Mouse (Mus musculus) CH12.LX (cell line): ENCODE measurements around the gene 4930404N11Rik. TPM values are rescaled to one million over a fixed set of nuclear protein-coding genes. Genes with fewer than 3 reads are reported as not detected.

Experiments used
- DNase-seq: peaks from one replicate; pipeline ENCODE4 v3.0.0-alpha.2; 2013; ENCODE audit errors: extremely low read depth
- H3K27ac ChIP-seq: 2 replicates; pipeline ENCODE4 v1.5.1; 2012; ENCODE audit warnings: low read depth, mild to moderate bottlenecking, control low read depth, moderate library complexity; ENCODE audit not compliant: insufficient read depth
- H3K27me3 ChIP-seq: replicated peaks from 2 replicates; pipeline ENCODE3; 2012; ENCODE audit warnings: inconsistent platforms
- H3K36me3 ChIP-seq, 2 experiments: replicated peaks in 1 of 2; 2 replicates each; pipeline versions ENCODE3 to v1.6.1; 2012; ENCODE audit warnings: inconsistent platforms in 1 of 2, low read length in 1 of 2, mild to moderate bottlenecking in 1 of 2, mixed read lengths in 1 of 2, moderate library complexity in 1 of 2; ENCODE audit not compliant: control insufficient read depth in 1 of 2, insufficient read depth in 1 of 2
- H3K4me1 ChIP-seq, 2 experiments: 2 replicates each; pipeline ENCODE4 v1.6.1; 2012; ENCODE audit warnings: inconsistent platforms in 1 of 2, moderate library complexity in 1 of 2; ENCODE audit not compliant: insufficient read depth in 2 of 2, control insufficient read depth in 1 of 2
- H3K4me2 ChIP-seq: 2 replicates; pipeline ENCODE4 v1.6.1; 2012; ENCODE audit warnings: low read depth, mild to moderate bottlenecking, control low read depth; ENCODE audit not compliant: poor library complexity, insufficient read depth, severe bottlenecking
- H3K4me3 ChIP-seq, 3 experiments: fragments of 150-350 bp in 1 of 3; sonication (generic) in 1 of 3; replicated peaks in 1 of 3; 2 replicates each; pipeline versions ENCODE3 to v1.5.1; 2011 to 2012; ENCODE audit warnings: low read depth in 2 of 3, low read length in 2 of 3, mild to moderate bottlenecking in 2 of 3, moderate library complexity in 2 of 3, control low read depth in 1 of 3, improper control_type of control experiment in 1 of 3, inconsistent platforms in 1 of 3, mixed read lengths in 1 of 3; ENCODE audit not compliant: poor library complexity in 1 of 3
- H3K79me2 ChIP-seq: replicated peaks from 2 replicates; pipeline ENCODE4 v1.6.1; 2012; ENCODE audit warnings: mild to moderate bottlenecking, moderate library complexity; ENCODE audit not compliant: control insufficient read depth, poor library complexity, insufficient read depth, severe bottlenecking; ENCODE audit errors: extremely low read depth
- H3K9ac ChIP-seq: 2 replicates; pipeline ENCODE4 v1.6.1; 2012; ENCODE audit warnings: low read depth, mild to moderate bottlenecking, control low read depth, moderate library complexity; ENCODE audit not compliant: insufficient read depth
- H3K9me3 ChIP-seq: replicated peaks from 2 replicates; pipeline ENCODE3; 2012; ENCODE audit warnings: low read length, inconsistent platforms, mixed read lengths
- ELF1 ChIP-seq: IDR thresholded peaks from 2 replicates; pipeline ENCODE4 v1.6.1; 2014; ENCODE audit warnings: low read depth, mild to moderate bottlenecking, inconsistent platforms, low read length, improper control_type of control experiment
- IRF4 ChIP-seq: IDR thresholded peaks from 2 replicates; pipeline ENCODE4 v1.6.1; 2014; ENCODE audit warnings: low read depth, mild to moderate bottlenecking, inconsistent platforms, low read length, improper control_type of control experiment
- JUN ChIP-seq: IDR thresholded peaks from 2 replicates; pipeline ENCODE4 v1.6.1; 2011; ENCODE audit warnings: low read depth, mild to moderate bottlenecking, low read length, improper control_type of control experiment, moderate library complexity; ENCODE audit not compliant: insufficient read depth
- MYC ChIP-seq: IDR thresholded peaks from 2 replicates; pipeline ENCODE4 v1.6.1; 2011; ENCODE audit warnings: low read depth, mild to moderate bottlenecking, improper control_type of control experiment, low read length
- PAX5 ChIP-seq: IDR thresholded peaks from 2 replicates; pipeline ENCODE4 v1.6.1; 2012; ENCODE audit warnings: low read length, inconsistent platforms, mixed read lengths
- POLR2A ChIP-seq: IDR thresholded peaks from 2 replicates; pipeline ENCODE4 v1.6.1; 2011; ENCODE audit warnings: low read depth, mild to moderate bottlenecking, improper control_type of control experiment, low read length
- POLR2AphosphoS2 ChIP-seq: IDR thresholded peaks from 2 replicates; pipeline ENCODE4 v1.6.1; 2011; ENCODE audit warnings: low read depth, low read length, improper control_type of control experiment
- TBP ChIP-seq: conservative IDR thresholded peaks from 2 replicates; pipeline ENCODE4 v1.6.1; 2011; ENCODE audit warnings: low read depth, low read length, improper control_type of control experiment
- ZNF384 ChIP-seq: IDR thresholded peaks from 2 replicates; pipeline ENCODE4 v1.6.1; 2012; ENCODE audit warnings: low read depth, low read length, improper control_type of control experiment, inconsistent platforms
- dilution Hi-C: fragments of 300-500 bp; cut with MboI; formaldehyde crosslinking; loops from 2 replicates; pipeline ENCODE4 v1.14.3; 2020; ENCODE audit warnings: low sequenced_read_pairs; ENCODE audit not compliant: extremely low pct_unique_long_range_greater_than_20kb, extremely low pct_ligation_motif_present
- in situ Hi-C: fragments of 300-500 bp; cut with MboI; formaldehyde crosslinking; loops from 3 replicates; pipeline ENCODE4 v1.14.3; 2019; ENCODE audit warnings: low sequenced_read_pairs, low pct_ligation_motif_present, low pct_unique_long_range_greater_than_20kb, mixed read lengths
- polyA plus RNA-seq: library from polyadenylated mRNA; unstranded; fragments of >175 nt; gene quantifications from 2 replicates; pipeline ENCODE4 v1.2.1, GENCODE M21; 2012; ENCODE audit warnings: low read depth; ENCODE audit not compliant: insufficient read length
- total RNA-seq, 2 experiments: library from RNA; depleted of rRNA; stranded (reverse); fragments of 300-350 nt in 1 of 2; fragments of >200 nt in 1 of 2; gene quantifications; 2 replicates each; pipeline ENCODE4 v1.2.3; 2012 to 2014

The 4930404N11Rik gene
- total and polyA plus RNA-seq, 3 experiments: 0.23 to 5.2 (median 2.7) TPM

- Histone ChIP-seq H3K4me2 (no peak overlapping the region), H3K27me3 (no peaks in the 10 kb centered on the region), H3K27ac (peak overlapping the region; percentile 19; the same call in 1 of the 2 replicates), H3K4me1 (peaks cover 34 to 54% of the 10 kb centered on the region in 2 experiments), H3K79me2 (no peaks in the 10 kb centered on the region), H3K9ac (no peak overlapping the region), H3K36me3 (peaks cover 93 to 100% of the 10 kb centered on the region in 2 experiments), H3K4me3 (no peak overlapping the region), H3K9me3 (no peaks in the 10 kb centered on the region)
- TF ChIP-seq POLR2AphosphoS2: 0 out of 2 replicates have a peak, but pooled peaks have one; percentile 45
- no peak for TF ChIP-seq JUN
- no peak for TF ChIP-seq ELF1
- TF ChIP-seq TBP: no peak
- TF ChIP-seq IRF4: no peak
- no peak for TF ChIP-seq MYC
- in situ Hi-C loops (no loop called here), dilution Hi-C loops (no loop called here)
- peak; percentile 12 for DNase-seq
These were observed 1.0 kb upstream of the 4930404N11Rik start for GRCm38 (mm10) chr10:81366477-81367206.

- in situ Hi-C loops (no loop called here), dilution Hi-C loops (no loop called here)
- Histone ChIP-seq H3K79me2 (no peaks in the 10 kb centered on the region), H3K9me3 (no peaks in the 10 kb centered on the region), H3K4me2 (no peak overlapping the region), H3K27ac (no peak overlapping the region), H3K9ac (no peak overlapping the region), H3K4me3 (no peak overlapping the region), H3K27me3 (no peaks in the 10 kb centered on the region), H3K4me1 (peaks cover 34 to 67% of the 10 kb centered on the region in 2 experiments), H3K36me3 (peaks cover 83 to 98% of the 10 kb centered on the region in 2 experiments)
- no peak for TF ChIP-seq ZNF384
- TF ChIP-seq POLR2AphosphoS2: peak; percentile 22; the same call in 1 of the 2 replicates
- no peak for DNase-seq
These were observed 543 bp downstream of the 4930404N11Rik start for GRCm38 (mm10) chr10:81365073-81365472.

- TF ChIP-seq POLR2A: 0 out of 2 replicates have a peak, but pooled peaks have one; percentile 9
- TF ChIP-seq PAX5: no peak
- H3K36me3 ChIP-seq: peaks cover 82 to 98% of the 10 kb centered on the region in 2 experiments
- no peaks in the 10 kb centered on the region for H3K27me3 ChIP-seq
- no peak for DNase-seq
- dilution Hi-C loops (no loop called here), in situ Hi-C loops (no loop called here)
- H3K4me2 ChIP-seq: no peak overlapping the region
- no peaks in the 10 kb centered on the region for H3K9me3 ChIP-seq
- H3K4me1 ChIP-seq: peaks cover 37 to 71% of the 10 kb centered on the region in 2 experiments
- H3K79me2 ChIP-seq: no peaks in the 10 kb centered on the region
- H3K4me3 ChIP-seq: no peak overlapping the region
- H3K9ac ChIP-seq: no peak overlapping the region
- no peak overlapping the region for H3K27ac ChIP-seq
These were observed 950 bp downstream of the 4930404N11Rik start for GRCm38 (mm10) chr10:81364666-81365065.
